Mouse (Mus musculus): Measurements from ENCODE around the gene Mien1.
A peak's percentile ranks its signal among the peaks of the same experiment; 100 is the strongest.

Mien1 gene

GRCm38 (mm10) chr11:98428436-98428835 lies 10.4 kb downstream of the Mien1 start:
- DNase-seq (ENCODE audit: low spot score in 2 of 2): no peak

DNA sequence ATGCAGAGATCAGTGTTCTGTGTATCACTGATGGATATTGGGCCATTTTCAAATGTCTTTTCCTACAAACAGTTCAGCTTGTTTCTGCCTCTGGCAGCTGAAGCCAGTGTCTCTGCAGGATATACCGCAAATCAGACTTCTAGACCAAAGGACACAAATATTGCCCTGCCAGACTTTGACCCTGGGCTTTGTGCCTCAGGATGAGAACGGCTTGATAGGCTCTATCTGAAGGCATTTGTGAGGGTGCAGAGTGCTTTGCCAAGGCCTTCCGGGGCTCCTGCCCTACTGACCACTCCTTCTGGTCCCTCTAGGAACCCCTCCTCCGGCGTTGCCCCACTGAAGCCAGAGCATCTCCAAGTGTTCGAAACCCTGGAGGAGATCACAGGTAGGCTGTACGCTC lies 12.2 kb downstream of the Mien1 start:
- no peak for DNase-seq (ENCODE audit: low spot score in 2 of 2)

DNA sequence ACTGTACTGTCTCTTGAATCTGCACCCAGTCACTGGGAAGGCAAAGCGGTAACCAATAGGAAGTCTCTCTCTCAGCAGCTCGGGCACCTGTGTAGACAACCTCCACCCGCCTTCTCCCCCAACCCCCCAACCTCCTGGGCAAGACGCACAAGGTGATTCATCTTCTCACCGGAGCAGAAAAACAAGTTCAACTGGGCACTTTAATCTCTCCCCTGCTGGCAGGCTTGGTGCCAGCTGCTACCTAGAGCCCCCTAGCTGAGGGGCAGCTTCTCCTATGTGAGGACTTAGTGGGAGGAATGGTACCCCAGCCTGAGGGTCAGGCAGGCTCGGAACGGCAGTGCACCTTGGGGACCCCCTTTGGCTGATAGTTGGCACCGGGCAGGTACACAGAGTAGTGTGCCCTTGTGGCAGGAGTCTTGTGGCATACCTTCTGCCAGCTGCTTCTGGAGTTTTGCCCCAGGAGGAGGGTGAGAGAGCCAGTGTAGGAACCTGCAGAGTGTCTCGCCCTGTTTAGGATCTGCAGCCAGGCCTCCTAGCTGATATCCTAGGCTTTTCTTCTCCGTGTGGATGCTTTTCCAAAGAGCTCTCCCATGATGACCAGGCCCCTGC lies 19.7 kb downstream of the Mien1 start:
- no peak for DNase-seq (ENCODE audit: low spot score in 2 of 2)

DNA sequence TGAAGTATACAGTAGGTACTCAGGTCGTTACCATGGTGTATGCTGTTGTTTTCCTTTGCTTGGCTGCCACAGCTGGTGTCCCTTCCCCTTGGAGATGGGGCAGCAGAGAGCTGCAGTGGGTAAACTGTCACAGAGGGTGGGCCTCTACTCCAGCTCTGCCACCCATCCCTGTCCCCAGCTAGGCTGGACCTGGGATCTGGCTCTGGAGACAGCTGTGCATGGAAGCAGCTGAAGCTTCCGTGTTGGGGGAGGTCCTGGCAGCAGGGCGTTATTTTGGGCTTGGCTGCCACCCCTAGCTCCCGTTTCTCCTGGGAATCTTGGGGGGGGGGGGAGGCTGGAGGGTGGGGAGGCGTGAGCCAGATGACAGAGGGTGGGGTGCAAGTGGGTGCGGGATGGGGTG lies 20.5 kb downstream of the Mien1 start:
- no peak for DNase-seq (ENCODE audit: low spot score in 2 of 2)

DNA sequence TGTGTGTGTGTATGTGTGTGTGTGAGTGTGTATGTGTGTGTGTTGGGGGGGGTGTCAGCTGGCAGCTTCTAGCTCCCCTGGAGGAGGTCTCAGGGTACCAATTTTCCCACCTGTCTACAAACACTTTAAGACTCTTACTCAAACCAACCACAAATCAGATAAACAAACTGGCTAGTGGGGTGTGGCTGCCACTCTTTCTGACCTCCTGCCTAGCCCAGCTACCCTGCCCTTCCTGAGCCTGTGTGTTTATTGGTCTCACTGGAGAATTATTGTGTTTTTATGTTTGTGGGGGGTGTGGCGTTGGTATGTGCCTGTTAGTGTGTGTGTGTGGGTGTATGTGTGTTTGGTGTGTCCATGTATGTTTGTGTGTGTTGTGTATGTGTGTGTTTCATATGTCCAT lies 21.7 kb downstream of the Mien1 start:
- no peak for DNase-seq (ENCODE audit: low spot score in 2 of 2)

- DNase-seq (ENCODE audit: low spot score in 2 of 2): no peak
Measured at GRCm38 (mm10) chr11:98414162-98414561, 24.6 kb downstream of the Mien1 start.

GRCm38 (mm10) chr11:98413731-98414130 lies 25.1 kb downstream of the Mien1 start:
- DNase-seq (ENCODE audit: low spot score in 2 of 2): no peak

GRCm38 (mm10) chr11:98412797-98413301 lies 25.9 kb downstream of the Mien1 start:
- DNase-seq (ENCODE audit: low spot score in 2 of 2): no peak

- peak in 1 of 2 experiments; percentile 61 for DNase-seq (ENCODE audit: low spot score in 2 of 2)
Measured at GRCm38 (mm10) chr11:98412273-98412796, 26.5 kb downstream of the Mien1 start, which contains the start of gene Erbb2. Erbb2 (plus strand) TSS chr11:98412470.

DNA sequence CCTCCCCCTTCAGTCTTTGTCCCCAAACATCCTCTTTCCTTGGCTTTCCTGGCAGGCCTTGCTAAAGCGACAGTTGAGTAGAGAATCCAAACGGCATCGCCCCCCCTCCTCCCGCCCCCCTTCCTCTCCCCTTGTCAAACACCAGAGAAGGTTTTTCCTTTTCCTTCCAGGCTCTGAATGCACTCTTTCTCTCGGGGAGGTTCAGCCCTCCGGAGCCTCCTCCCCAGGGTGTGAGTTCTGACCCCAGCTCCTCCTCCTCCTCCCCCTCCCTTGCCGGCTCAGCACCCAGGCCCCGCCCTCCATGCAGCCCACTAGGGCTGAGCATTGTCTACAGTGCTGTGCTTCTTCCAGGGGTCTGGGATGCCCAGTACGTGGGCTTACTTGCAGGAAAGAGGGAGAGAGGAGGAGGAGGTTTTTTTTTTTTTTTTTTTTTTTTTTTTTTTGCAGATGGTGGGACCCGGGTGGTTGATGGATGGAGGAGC lies 29.4 kb downstream of the Mien1 start:
- no peak for DNase-seq (ENCODE audit: low spot score in 2 of 2)

GRCm38 (mm10) chr11:98408872-98409271 lies 29.9 kb downstream of the Mien1 start:
- no peak for DNase-seq (ENCODE audit: low spot score in 2 of 2)

GRCm38 (mm10) chr11:98406621-98407020 lies 32.2 kb downstream of the Mien1 start:
- no peak for DNase-seq (ENCODE audit: low spot score in 2 of 2)

DNA sequence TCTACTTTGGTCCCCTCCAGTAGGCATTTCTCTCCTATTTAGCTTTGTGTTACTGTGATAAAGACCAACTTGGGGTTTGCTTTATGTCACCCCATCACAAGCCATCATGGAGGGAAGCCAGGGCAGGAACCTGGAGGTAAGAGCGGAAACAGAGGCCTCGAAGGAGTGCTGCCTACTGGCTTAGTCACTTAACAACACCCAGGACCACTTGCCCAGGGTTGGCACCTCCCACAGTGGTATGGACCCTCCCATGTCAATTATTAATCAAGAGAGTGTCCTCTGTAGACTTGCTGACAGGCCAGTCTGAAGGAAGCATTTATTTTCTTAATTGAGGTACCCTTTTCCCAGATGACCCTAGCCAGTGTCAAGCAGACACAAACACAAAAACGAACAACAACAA lies 38.0 kb downstream of the Mien1 start:
- DNase-seq (ENCODE audit: low spot score in 2 of 2): no peak

DNA sequence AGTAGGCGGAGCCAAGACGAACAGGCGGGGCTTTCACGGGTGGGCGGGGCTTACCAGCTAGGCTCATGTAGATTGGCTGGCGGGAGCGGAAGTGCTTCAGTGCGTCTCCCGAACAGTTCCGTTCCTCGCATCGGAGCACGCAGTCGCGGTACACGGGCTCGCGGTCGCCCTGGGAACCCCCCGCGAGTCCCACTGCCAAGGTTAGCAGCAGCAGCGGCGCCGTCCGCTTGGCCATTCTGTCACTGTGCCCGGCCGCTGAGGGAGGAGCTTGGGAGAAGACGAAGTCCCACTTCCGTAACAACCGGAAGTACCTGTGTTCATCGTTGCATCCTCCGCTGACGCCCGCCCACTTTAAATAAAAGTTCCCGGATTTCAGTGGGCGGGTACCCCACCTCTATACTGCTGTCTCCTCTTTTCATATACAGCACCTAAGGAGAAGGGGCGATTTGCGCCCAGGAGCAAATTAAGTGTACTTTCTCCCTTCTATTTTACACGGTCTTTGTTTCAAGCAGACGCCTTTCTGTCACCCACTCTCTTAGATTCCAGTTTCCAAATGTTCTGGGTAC lies 38.5 kb downstream of the Mien1 start, which contains the start of gene Pgap3:
Gene Pgap3 (minus strand): TSS at position 330 of the 566 bp plus-strand sequence.
- peak; percentile 94 for DNase-seq (ENCODE audit: low spot score in 2 of 2)

- peak in 1 of 2 experiments; percentile 25 for DNase-seq (ENCODE audit: low spot score in 2 of 2)
Measured at GRCm38 (mm10) chr11:98397946-98398345, 40.8 kb downstream of the Mien1 start.

- no peak for DNase-seq (ENCODE audit: low spot score in 2 of 2)
Measured at GRCm38 (mm10) chr11:98395041-98395440, 43.8 kb downstream of the Mien1 start.

- DNase-seq (ENCODE audit: low spot score in 2 of 2): no peak
Measured at GRCm38 (mm10) chr11:98394301-98394700, 44.5 kb downstream of the Mien1 start.

DNA sequence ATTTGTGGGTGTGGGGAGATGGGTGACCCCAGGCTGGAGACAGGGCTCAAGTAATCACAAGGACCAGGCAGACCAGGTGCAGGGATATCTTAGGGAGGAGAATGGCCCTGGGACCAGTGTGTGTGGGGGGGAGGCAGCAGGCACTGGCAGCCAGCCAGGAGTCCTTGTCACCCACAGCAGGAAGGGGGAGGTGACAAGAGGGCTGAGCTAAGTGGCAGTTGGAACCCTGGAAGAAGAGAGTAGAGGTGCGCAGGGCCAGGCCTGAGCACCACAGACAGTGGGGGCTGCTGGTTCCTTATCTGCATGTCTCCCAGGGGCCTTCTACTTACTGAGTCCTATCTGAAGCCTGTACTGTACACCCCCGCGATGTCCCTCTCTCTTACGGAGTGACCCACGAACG lies 45.5 kb downstream of the Mien1 start:
- peak in 1 of 2 experiments; percentile 29 for DNase-seq (ENCODE audit: low spot score in 2 of 2)

- DNase-seq (ENCODE audit: low spot score in 2 of 2): no peak
Measured at GRCm38 (mm10) chr11:98392645-98393044, 46.1 kb downstream of the Mien1 start.

DNA sequence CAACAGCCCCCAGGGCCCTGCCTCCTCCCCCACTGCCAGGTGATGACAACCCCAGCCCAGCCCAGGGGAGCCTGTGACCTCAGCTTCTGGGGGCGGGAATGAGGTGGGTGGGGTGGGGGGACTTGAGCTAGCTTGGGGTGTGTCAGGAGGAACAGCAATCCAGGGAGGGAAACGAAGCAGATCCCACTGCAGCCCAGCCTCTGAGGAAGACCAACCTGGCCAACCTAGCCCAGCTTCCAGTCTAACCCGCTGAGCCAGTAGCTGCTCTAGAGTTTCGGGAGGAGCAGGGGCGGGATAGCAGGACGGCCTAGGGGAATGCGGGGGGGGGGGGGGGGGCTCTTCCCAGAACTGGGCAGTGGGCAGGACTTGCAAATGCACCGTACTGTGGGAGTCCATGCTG lies 46.8 kb downstream of the Mien1 start:
- no peak for DNase-seq (ENCODE audit: low spot score in 2 of 2)

- peak in 1 of 2 experiments; percentile 28 for DNase-seq (ENCODE audit: low spot score in 2 of 2)
Measured at GRCm38 (mm10) chr11:98390141-98390540, 48.6 kb downstream of the Mien1 start.

- peak; percentile 73 to 82 for DNase-seq (ENCODE audit: low spot score in 2 of 2)
Measured at GRCm38 (mm10) chr11:98389221-98389780, 49.5 kb downstream of the Mien1 start.

DNA sequence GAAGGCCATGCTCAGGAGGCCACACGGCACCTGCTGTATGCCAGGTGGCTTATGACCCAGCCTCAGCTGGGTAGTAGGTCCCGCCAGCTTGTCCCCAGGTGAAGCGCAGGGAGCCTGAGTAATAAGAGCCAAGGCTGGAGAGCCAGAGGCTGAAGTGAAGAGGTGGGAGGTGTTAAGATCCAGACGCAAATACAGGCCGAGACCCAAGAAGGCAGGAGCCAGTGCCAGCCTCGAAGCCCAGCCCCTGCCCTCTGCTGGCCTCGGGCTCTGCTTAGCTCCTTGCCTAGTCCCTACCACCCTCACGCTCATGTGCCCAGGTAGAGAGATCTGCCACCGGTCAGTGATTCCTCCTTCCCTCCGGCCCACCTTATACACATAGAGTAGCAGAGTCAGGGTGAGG lies 50.5 kb downstream of the Mien1 start:
- DNase-seq (ENCODE audit: low spot score in 2 of 2): no peak
